Comparison of ENCODE assay signal across 10 mouse cellular contexts in the genomic region with DNA sequence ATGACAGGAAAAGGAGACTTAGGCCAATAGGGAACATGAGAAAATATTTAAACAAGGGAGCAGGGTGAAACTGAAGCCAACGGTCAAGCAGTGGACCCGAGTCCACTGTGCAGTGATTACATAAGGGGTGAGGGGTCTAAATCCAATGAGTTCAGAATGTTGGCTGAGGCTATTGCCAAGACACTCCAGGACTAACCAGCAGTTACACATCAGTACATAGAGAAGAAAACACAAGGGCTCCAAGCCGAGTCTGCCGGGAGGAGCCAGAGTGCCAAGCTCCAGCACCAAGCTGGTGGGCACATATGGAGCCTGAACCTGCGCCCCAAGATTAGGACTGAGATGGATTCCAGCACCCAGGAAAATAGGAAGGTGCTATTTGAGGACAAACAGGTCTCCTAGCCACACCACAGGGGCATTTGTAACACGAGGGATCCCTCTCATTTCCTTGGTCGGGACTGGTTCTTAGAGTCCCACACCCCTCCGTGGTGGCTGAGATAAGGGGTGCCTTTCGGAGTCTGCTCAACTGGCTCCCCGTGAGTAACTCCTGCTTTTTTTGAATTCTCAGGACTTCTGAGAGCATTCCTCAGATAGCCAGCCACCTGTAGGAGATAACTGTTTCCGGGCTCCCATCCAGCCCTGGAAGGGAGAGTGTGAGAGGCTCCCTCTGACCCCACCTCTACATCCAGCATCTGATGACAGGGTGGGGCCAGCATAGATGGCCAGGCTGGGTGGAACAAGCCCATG. TPM values are rescaled to one million over a fixed set of nuclear protein-coding genes. Genes with fewer than 3 reads are reported as not detected.
DNase-seq lines count a peak whose midpoint lies in the region; ATAC-seq and TF ChIP-seq lines count a peak whose summit lies in the region.
"Had no signal": no experiment of that assay in that cellular context is flagged by ENCODE, and none has a peak within 500 bp of the region (broad histone marks: within the 10 kb centered on the region; RNA-seq: fewer than 3 reads in every experiment).

No protein-coding gene starts in this region.

- no peak overlapping the region for H3K4me3 ChIP-seq in liver, embryonic 14.5 days (ENCODE audit: insufficient read depth in 1 of 2, low read depth in 2 of 2, low read length in 2 of 2)
- no peak overlapping the region for H3K4me3 ChIP-seq in forebrain, embryonic 14.5 days (ENCODE audit: low read depth, low read length)
- H3K4me3 ChIP-seq: embryonic facial prominence, embryonic 13.5 days; myocyte had no signal

- peaks cover 8 to 17% of the 10 kb centered on the region in 2 experiments for H3K4me1 ChIP-seq in liver, embryonic 14.5 days (replicated peaks; ENCODE audit: control insufficient read depth in 2 of 2, insufficient read depth in 2 of 2, low read length in 1 of 2)
- no peaks in the 10 kb centered on the region for H3K4me1 ChIP-seq in forebrain, embryonic 14.5 days (ENCODE audit: control insufficient read depth, insufficient read depth, low read length)

- peak; percentile 37; the same call in 1 of the 2 replicates for ATAC-seq in liver, embryonic 14.5 days (ENCODE audit: insufficient read depth)
- no peak for ATAC-seq in forebrain, embryonic 14.5 days

- H3K4me2 ChIP-seq in liver, embryonic 14.5 days (ENCODE audit: low read depth): peak overlapping the region; percentile 38
- H3K4me2 ChIP-seq in forebrain, embryonic 14.5 days (ENCODE audit: low read length): no peak overlapping the region
- H3K4me2 ChIP-seq: embryonic facial prominence, embryonic 13.5 days had no signal

- TF ChIP-seq EP300 in liver, embryonic 14.5 days (IDR thresholded peaks at IDR 0.05; ENCODE audit: low read depth): no peak

- TF ChIP-seq CTCF in liver, embryonic 14.5 days (IDR thresholded peaks at IDR 0.05; ENCODE audit: low read depth): no peak

- no peaks in the 10 kb centered on the region for H3K36me3 ChIP-seq in liver, embryonic 14.5 days (replicated peaks; ENCODE audit: control insufficient read depth, insufficient read depth, low read depth)
- H3K36me3 ChIP-seq in forebrain, embryonic 14.5 days (ENCODE audit: control insufficient read depth, insufficient read depth, low read length): no peaks in the 10 kb centered on the region
- H3K36me3 ChIP-seq: embryonic facial prominence, embryonic 13.5 days had no signal

- no peak overlapping the region for H3K27ac ChIP-seq in liver, embryonic 14.5 days
- H3K27ac ChIP-seq in forebrain, embryonic 14.5 days (ENCODE audit: low read depth, low read length): no peak overlapping the region
- H3K27ac ChIP-seq: embryonic facial prominence, embryonic 13.5 days had no signal

- WGBS in liver, embryonic 14.5 days (ENCODE audit: insufficient replicate concordance): 32% methylated on average over 11 of the region's 11 CpGs
- 82% methylated on average over 11 of the region's 11 CpGs for WGBS in forebrain, embryonic 14.5 days

- H3K9me3 ChIP-seq in liver, embryonic 14.5 days (ENCODE audit: control insufficient read depth, low read length): no peaks in the 10 kb centered on the region
- no peaks in the 10 kb centered on the region for H3K9me3 ChIP-seq in forebrain, embryonic 14.5 days (replicated peaks; ENCODE audit: control insufficient read depth, low read length)
- H3K9me3 ChIP-seq: embryonic facial prominence, embryonic 13.5 days had no signal

- H3K27me3 ChIP-seq in liver, embryonic 14.5 days (ENCODE audit: control insufficient read depth, insufficient read depth, low read length): no peaks in the 10 kb centered on the region
- H3K27me3 ChIP-seq in forebrain, embryonic 14.5 days (replicated peaks; ENCODE audit: control insufficient read depth, insufficient read depth, low read length): no peaks in the 10 kb centered on the region
- H3K27me3 ChIP-seq: embryonic facial prominence, embryonic 13.5 days had no signal

- H3K9ac ChIP-seq in liver, embryonic 14.5 days (replicated peaks): no peak overlapping the region
- H3K9ac ChIP-seq in forebrain, embryonic 14.5 days (ENCODE audit: low read length): no peak overlapping the region
- H3K9ac ChIP-seq: embryonic facial prominence, embryonic 13.5 days had no signal

- peak; percentile 2 for DNase-seq in thymus, postnatal 4 days
- no peak for DNase-seq in thymus, postnatal 25 days
- DNase-seq in heart, postnatal 4 days: peak; percentile 62
- peak in 1 of 3 experiments; percentile 12 for DNase-seq in liver, embryonic 14.5 days (ENCODE audit: low read depth in 3 of 3, low spot score in 3 of 3)
- peak; percentile 73 for DNase-seq in yolk sac, embryonic 10.5 days (ENCODE audit: low spot score)
- no peak for DNase-seq in forebrain, embryonic 14.5 days (ENCODE audit: low spot score)
- DNase-seq in T-cell, adult 2 months (ENCODE audit: low spot score): no peak
- no peak for DNase-seq in cerebellum, postnatal 36 days

RNA-seq across cellular contexts. Expression of a gene that starts 46.0 kb away (rescaled TPM):
- 10 to 100 TPM; 74.3 to 79.7 TPM for total RNA-seq in heart, postnatal 4 days (2021)
- 2.6 TPM in 2 replicates for polyA plus RNA-seq in liver, embryonic 14.5 days (2012; rRNA removed)
- 3.0 and 3.8 TPM in 2 replicates for polyA plus RNA-seq in liver, embryonic 14.5 days (2014; fragmentation: Nextera tagmentation; extraction: Ambion mirVana)
- polyA plus RNA-seq in forebrain, embryonic 14.5 days (2014; fragmentation: Nextera tagmentation; extraction: Ambion mirVana): 12.2 and 14.7 TPM in 2 replicates

Comparison
In these comparisons a context has a peak if more than half of its experiments do, and no peak if none do; other contexts are left out.
1. DNase-seq: peak in thymus, postnatal 4 days (single experiment), heart, postnatal 4 days (single experiment) and yolk sac, embryonic 10.5 days (single experiment); none in thymus, postnatal 25 days (single experiment), forebrain, embryonic 14.5 days (single experiment), T-cell, adult 2 months (single experiment) and cerebellum, postnatal 36 days (0 of 2).